Mouse (Mus musculus) kidney, adult 2 months (tissue): ENCODE results near the gene Arhgap45.

Experiments used
- CTCF ChIP-seq: fragments of 200-500 bp; conservative IDR thresholded peaks from 2 replicates; pipeline ENCODE4 v1.5.1; 2011; ENCODE audit warnings: low read depth, mild to moderate bottlenecking, control low read depth, low read length, moderate library complexity, mixed read lengths; ENCODE audit not compliant: insufficient read depth, insufficient read length
- POLR2A ChIP-seq: fragments of 200-500 bp; IDR thresholded peaks from one replicate; pipeline ENCODE4 v1.6.1; 2011; ENCODE audit warnings: low read depth, low read length, control low read depth

DNA sequence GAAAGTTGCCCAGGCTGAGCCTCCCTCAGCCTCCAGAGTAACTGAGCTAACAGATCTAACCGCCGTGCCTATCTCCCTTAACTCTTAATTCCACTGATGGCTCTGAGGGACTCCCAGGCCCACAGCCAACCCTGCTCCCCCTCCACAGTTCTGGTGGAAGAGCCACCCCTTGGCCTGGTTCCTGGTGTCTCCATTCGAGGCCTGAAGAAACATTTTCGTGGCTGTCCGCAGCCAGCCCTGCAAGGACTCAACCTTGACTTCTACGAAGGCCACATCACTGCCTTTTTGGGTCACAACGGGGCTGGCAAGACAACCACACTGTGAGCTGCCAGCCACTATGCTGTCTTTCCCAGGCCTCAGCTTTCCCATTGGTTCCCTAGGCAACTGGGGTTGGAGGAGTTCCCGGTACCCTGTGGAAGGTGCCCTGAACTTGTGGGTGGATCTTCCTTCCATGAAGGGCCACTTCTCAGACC lies 12.2 kb upstream of the Arhgap45 start:
- TF ChIP-seq CTCF (no peak), POLR2A (no peak)
